Mouse (Mus musculus) layer of hippocampus, adult 9-11 months (tissue): ENCODE results near the gene Lin54.
A peak's percentile ranks its signal among the peaks of the same experiment; 100 is the strongest.
"Not testable (repeated sequence)": the region's sequence is repeated elsewhere in the genome, so short reads cannot be mapped to it uniquely, and the experiment has no call there.

Source experiments
- DNase-seq: peaks from one replicate; pipeline ENCODE4 v3.0.0; 2022

Gene Lin54

DNA sequence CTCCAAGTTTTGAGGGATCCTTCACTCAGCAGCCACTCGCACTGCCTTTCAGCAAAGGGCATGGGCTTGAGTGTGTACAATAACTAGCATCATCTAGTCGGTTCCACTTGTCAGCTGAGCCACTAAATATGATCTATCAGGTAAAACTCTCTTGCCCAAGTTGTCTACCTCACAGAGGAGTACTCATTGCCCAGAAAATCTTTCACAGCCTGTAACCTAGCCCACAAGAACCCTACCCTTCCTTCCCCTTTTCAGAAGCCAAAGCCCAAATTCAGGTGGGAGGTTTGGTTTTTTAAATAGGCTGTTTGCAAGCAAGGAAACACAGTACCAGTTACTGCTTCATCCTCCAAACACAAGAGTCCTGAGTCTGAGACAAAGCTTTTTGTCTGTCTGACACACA lies 13.3 kb downstream of the Lin54 start:
- DNase-seq = no peak

DNA sequence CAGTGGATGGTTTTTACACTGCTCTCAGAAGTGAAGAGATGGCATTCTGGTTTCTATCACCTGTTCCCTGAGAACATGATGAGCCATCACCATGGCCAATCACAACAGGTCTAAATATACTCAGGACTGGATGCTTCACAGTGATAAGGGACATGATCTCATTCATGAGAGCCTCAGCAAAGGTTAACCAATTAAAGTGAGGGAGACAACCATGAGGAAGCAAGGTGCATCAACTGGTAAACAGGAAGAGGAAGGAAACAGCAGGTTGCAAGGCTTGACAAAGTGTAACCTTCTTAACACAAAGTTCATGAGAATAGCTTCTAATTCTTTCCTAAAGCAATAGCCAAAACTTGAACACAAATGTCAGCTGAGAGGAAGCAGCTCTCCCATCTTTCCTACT lies 16.9 kb downstream of the Lin54 start:
- no peak for DNase-seq

DNA sequence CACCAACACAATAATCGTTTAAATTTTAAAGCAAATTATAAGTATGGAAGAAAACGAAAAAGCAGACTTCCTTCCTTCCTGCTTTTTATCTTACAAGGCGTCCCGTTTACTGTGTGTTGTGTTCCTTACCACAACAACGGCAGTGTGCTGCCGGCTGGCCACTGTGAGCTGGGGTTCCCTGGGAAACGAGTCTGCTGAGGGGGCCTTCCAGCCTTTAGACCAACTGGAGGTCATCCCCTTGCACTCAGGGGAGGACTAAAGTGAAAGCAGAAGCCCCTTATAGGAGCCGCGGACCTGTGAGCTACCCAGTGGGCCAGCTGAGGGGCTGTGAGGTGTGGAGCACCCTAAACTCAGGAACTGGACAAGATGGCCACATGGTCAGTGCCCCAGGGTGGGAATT lies 22.8 kb downstream of the Lin54 start:
- no peak for DNase-seq

DNA sequence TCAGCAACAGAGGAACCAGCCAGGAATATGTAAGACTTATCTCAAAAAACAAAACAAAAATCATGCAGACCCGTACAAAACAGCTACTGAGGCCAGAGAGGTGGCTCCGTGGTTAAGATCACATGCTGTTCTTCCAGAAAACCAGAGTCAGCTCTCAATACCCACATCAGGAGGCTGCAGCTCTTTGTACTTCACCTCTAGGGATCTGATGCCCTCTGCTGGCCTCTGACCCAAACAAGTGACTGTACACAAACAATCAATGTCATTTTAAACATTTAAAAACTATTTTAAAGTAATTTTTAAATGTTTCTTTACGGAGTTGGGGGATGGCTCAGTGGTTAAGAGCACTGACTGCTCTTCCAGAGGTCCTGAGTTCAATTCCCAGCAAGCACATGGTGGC lies 24.1 kb downstream of the Lin54 start:
- no peak for DNase-seq

DNA sequence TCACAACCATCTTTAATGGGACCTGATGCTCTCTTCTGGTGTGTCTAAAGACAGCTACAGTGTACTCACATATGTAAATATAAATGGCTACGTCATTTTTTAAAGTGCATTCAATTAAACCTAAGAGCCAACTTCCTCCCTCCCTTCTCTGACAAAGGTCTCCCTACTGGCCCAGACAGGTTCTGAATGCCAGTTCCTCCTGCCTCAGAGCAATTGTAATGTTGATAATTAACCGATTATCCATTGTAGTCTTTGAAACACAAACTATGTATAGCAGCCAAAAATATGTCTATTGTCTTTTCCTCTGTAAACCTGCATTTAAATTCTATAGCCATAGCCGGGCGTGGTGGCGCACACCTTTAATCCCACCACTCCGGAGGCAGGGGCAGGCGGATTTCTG lies 33.1 kb downstream of the Lin54 start:
- no peak for DNase-seq

DNA sequence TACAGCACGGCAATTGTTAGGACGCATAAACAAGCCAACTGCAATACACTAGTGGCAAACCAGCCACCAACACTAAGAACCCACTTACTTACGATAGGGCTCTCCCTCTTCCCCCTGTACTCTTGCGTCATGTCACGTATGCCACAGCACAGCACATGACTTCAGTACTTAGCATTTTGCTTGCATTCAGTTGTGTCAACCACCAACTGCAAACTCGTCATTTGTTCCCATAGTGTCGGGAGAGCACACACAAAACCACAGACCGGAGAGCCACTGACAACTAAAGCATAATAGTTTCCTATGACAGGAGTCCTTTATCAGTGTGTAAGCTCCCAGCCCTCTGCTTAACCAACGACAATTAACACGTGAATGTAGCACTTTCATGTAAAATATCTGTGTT lies 33.8 kb downstream of the Lin54 start:
- DNase-seq = no peak

DNA sequence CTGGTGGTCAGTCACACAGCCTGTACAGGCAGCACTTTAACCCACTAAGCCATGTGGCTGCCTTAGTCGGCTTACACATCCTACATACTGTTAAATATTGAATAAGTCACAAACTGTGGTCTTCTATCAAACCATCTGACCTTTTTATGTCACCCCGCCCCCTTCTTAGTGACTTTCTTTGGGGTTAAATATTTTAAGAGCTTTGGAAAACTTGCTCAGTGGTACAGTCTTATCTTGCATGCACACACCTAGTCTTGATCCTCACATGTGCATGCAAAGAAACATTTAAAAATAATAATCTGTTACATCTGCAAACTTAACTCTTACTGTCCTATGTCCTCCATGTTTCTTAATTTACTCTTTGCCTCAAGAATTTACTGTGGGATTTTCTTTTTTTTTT lies 38.1 kb downstream of the Lin54 start:
- no peak for DNase-seq

DNA sequence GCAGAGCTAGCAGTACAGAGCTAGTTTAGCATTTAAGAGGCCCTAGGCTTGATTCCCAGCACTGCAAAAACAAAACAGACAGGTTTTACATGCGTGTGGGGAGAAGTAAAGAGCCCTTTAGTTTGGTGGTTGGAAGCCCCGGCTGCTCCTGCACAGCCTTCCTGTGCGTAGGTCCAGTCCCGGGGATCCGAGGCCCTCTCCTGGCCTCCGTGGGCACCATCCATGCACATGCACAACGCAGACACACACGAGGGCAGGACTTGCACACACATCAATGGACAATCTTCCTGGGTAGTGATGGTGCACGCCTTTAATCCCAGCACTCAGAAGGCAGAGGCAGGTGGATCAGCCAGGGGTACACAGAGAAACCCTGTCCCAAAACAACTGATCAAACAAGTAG lies 38.9 kb downstream of the Lin54 start:
- DNase-seq = no peak

DNA sequence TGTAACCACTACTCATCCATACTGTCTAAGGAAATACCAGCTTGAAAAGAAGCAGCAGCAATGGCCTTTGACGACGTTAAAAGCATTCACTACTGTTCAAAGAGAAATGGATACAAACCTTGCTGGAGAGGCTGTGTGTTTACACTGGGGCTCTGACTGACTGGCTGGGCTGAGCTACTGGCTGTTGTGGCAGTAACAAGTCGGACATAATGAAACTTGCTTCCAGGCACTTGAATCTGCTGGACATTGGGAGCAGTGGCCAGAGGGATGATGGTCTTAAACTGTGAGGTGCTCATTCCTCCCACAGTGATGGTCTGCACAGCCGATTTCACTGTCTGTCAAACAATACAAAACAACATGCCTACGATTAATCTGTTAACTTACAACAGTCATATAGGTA lies 41.0 kb downstream of the Lin54 start:
- no peak for DNase-seq

DNA sequence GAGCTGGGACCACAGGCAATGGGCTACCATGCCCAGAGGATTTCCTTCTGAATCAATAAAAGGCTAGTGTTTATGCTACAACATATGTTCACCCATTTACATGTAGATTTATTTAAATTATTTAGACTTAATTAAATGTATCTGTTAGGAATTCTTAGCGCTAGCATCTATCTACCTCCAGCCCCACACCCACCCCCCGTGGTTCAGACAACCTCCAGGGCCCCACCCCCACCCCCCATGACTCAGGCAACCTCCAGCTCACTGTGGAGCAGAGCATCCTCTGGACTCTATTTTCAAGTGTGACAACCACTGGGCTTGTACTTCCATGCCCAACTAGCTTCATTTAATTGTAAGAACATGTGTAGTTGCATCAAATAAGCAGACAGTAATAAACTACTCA lies 48.6 kb downstream of the Lin54 start:
- no peak for DNase-seq

DNA sequence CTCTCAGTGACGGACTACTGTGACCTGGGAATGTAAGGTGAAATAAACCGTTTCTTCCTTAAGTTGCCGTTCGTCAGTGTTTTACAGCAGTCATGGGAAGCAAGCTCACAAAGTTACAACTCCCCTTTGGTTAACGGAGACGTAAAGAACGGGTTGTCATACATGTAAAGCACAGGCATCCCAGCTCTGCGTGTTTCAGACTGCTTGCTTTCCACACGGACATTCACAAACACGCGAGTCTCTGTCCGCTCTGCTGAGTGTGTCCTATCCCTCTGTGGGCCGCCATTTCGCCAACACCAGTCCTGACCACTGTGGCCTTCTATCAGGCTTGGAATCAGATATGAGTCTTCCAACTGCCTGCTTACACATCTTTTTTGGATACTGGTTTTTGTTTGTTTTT lies 61.6 kb downstream of the Lin54 start:
- no peak for DNase-seq

DNA sequence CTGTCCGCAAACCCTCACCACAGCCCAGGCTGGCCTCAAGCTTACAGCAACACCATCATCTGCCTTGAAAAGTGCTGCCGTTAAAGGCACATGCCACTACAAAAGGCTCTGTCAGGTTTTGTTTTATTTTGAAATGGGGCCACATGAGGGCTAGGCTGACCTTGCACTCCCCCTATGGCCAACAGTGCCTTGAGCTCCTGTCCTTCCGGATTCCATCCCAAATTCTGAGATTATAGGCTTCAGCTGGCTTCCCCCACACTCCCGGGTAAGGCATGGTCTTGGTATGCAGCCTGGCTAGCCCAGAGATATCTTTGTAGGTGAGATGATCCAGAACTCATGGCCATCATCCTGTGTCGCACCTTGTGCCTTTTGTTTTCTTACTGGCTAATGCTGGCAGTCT lies 62.5 kb downstream of the Lin54 start:
- no peak for DNase-seq

DNA sequence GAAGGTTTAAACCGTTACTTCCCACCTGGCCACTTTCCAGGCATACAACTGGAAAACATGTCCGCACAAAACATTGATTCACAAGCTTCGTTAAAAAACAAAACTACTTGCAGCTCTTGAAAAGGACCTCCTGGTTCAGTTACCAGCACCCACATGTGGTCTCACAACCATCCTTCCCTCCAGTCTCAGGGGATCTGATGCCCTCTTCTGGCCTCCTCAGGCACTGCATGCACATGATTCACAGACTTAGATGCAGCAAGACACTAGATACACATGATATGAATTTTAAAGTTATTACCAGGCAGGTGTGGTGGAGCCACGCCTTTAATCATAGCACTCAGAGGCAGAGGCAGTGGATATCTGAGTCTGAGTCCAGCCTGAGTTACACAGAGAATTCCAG lies 63.4 kb downstream of the Lin54 start:
- DNase-seq = no peak

DNA sequence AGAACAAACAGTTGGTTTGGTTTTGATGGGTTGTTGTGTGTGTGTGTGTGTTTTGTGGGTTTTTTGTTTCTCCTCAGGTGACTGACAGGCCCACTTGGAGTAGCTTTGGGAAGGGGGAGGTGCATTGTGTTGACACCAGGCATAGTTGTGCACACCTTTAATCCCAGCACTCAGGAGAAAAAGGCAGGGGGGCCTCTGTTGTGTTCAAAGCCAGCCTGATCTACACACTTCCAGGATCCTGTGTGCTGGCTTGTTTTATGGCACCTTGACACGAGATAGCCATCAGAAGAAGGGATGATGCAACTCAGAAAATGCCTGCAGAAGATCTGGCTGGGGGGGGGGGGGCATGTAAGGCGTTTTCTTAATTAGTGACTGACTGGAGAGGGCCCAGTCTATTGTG lies 69.5 kb downstream of the Lin54 start:
- DNase-seq = no peak

DNA sequence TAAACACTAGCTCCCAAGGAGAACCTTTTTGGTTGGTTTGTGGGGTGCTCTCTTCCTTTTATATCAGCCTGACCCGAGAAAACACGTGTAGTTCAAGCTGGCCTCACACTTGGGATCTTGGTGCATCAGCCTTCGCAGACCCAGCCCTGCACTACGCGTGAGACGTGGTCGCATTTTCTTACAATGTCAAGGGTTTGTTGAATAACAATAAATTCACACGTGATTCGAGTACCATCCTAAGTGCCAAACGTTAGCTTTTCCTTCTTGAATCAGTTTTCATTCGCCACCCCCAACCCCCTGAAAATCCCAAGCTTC lies 70.4 kb downstream of the Lin54 start:
- DNase-seq = no peak

DNA sequence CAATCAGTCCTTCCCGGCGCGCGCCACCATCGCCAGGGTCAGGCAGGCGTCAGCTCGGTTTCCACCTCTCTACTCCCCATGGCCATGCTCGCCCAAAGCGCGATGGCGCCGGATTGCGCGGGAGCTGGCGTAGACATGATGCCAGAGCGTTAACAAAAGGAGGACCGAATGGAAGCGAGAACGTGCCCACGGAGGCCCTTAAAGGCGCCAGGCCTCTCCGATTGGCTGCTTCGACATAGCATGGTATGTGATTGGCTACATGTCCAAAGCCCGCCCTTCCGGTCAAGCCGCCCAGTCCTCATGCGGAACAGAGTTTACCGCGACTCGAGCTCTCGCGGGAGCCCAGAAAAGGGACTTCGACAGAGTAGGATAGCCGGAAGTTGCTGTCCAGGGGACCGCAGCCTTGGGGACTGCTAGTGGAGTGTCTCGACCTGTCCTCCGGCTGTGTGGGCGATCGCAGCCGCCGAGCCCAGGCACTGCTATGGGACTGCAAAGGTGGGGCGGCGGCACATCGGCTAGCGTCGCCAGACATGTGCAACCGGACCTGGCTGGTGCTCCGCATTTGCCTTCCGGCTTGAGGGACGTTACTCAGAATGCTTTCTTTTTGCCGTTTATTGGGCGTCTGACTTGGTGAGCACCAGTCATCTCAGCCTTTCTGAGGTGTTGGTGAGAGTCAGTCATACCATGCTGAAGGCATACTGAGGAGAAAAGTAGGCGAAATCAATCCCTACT lies 70.9 kb downstream of the Lin54 start:
- peak; percentile 95 for DNase-seq

DNA sequence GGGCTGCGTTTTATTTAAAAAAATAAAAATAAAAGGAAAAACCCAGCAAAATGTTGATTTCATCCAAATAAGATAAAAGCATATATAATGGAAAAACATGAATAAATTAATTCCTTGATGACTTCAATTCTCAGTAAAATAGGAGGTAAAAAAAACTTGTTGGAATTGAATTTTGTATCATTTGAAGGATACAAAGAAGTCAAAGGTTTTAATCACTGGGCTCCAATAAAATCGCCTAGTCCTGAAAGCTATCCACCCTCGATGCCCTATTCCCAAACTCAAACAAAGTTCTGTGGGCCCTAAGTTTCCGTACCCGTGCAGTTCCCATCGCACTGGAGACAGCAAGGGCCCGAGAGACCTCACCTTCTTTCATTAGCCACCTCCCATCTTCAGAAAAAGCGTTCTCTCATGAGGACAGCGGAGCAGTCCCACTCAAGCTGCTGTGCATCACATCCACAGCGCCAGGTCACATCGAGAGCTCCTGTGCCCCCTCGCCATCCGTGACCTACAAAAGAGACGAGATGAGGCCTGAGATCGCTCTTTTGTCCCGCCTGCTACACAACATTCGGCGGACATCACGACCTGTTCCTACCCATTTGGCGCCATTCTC lies 71.6 kb downstream of the Lin54 start:
- no peak for DNase-seq

DNA sequence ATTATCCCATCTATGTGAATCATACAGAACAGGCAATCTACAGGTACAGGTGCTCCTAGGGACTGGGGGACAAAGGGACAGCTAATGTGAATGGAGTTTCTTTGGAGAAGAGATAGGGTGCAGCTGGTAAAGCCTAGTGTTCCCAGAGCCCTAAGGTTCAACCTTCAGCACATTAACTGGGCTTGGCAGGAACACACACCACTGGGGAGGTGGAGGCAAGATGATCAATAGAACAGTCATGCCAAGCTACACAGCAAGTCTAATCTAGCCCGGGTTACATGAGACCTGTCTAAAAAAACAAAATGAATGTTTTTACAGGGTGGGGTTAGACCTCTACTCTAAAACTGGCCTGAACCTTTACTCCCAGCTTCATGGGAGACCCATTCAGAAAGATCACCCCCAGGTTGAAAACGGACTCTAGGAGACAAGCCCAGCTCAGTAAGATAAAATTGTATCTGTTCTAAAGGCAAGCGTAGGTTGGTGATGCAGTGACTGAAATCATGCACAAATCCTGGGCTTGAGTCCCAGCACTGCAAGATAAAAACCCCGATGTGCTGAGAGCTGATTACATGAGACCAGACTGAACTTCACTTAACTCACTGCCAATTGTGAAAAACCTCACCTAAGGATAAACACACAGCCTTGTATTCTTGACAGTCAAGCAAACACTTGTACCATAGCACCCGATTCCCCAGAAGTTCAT lies 72.3 kb downstream of the Lin54 start:
- peak; percentile 34 for DNase-seq

DNA sequence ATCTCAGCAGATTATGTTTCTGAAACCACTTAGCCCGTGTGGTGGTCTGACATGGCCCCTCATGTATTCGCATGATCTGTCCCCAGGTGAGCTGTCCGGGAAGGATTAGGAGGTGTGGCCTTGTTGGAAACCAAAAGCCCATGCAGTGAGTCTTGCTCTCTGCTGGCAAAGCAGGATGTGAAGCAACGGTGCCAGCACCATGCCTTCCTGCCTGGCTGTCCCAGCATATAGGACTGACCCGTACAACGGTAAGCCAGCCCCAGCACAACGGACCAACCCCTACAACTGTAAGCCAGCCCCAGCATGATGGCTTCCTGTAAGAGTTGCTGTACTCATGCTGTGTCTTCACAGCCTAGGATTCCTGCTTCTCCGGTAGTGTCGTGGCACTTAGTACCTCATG lies 73.2 kb downstream of the Lin54 start:
- no peak for DNase-seq

DNA sequence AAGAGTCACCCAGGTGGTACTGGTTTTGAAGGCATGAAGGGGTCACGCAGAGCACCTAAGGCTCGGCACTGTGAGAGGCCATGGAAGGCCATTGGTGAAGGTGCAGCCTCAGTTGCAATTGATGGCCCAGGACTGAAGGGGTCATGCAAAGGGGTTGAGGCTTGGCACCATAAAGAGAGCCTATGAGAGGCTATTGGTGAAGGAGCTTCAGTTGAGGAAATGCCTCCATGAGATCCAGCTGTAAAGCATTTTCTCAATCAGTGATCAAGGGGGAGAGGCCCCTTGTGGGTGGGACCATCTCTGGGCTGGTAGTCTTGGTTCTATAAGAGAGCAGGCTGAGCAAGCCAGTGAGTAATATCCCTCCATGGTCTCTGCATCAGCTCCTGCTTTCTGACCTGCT lies 74.6 kb downstream of the Lin54 start:
- not testable (repeated sequence) for DNase-seq

DNA sequence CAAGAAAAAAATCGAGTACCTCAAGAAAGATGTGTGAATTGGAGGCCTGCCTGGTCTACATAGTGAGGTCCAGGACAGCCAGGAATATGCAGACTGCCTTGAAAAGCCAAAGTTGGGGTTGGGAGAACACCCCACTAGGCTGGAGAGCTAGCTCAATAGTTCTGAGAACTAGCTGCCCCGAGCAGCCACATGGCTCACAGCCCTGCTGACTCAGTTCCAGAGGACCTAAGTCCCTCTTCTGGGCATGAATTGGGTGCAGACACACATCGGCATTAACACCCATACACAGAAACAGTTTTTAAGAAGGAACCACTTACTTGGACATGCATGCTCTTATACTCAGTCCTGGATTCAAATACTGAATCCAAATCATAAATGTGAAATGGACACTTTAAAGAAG lies 76.2 kb downstream of the Lin54 start:
- no peak for DNase-seq

DNA sequence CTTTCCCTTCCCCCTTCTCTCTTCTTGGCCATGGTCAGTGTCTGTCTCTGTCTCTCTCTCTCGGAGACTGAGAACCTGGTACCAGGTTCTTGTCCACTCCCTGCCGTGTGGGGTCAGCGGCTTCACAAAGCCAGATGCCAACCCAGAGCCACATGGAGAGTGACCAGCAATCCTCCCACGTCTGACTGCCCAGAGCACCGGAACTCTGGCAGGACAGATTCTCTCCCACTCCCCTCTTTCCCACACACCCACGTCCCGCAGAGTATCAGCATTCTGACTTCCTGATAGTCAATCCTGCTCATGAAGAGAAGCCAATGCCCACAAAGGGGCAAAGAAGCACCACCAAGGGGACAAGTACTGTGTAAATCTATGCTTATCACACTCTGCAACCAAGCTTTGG lies 76.8 kb downstream of the Lin54 start:
- no peak for DNase-seq

DNA sequence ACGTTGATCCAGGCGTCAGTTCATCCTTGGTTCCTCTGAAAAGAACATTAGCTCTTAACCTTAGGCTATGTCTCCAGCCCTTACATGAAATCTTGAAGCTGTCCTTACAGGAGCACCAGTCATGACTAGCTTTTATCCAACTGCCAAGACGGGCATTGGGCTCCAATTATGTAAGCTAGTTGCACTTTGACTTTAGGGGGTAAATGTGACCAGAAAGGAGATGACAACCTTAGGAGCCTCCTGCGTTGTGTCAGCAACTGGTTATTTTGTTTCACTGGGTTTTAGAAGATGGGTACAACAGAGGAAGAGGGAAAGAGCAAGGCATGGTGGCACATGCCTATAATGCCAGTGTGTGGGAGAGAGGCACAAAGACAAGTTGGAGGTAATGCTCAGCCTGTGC lies 81.6 kb downstream of the Lin54 start:
- DNase-seq = no peak

DNA sequence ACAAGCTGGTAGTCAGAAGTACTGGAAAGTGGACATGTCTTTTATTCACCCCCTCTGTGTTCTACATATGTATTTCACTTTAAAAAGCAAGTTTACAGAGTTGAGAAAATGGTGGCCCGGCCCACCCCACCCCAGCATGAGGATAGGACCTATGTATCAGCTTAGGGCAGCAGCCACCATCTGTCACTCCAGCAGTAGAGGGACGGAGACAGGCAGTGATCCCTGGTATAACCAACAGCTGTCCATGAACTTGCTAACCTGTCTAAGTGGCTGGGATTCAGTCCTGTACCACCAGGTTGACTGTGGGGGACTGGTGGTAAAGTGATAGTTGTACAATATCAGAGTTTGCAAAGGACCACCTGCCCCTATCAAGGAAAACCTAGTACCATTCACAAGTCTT lies 82.4 kb downstream of the Lin54 start:
- DNase-seq = no peak
